Mouse (Mus musculus): ENCODE measurements at regions not wholly inside any gene's neighbourhood (a gene's known extent, or its start where the extent isn't known, plus 50 kb on each side); places are given as distances from the start of the nearest gene placed in this dataset.

- no peak for TF ChIP-seq EP300 (IDR thresholded peaks at IDR 0.05; ENCODE audit: low read depth)
- no peak for TF ChIP-seq CTCF (IDR thresholded peaks at IDR 0.05; ENCODE audit: low read depth)
Observed at GRCm38 (mm10) chr4:74798173-74798799, 479.8 kb downstream of the Dmac1 start.
